Mouse (Mus musculus): ENCODE measurements around the gene Epb41l4b.

- TF ChIP-seq CTCF (IDR thresholded peaks at IDR 0.05) (no peak), EP300 (IDR thresholded peaks at IDR 0.05) (no peak)
These were observed 191.5 kb downstream of the Epb41l4b start for GRCm38 (mm10) chr4:56951701-56952100.

All from lung, postnatal 0 days (tissue).